Mouse (Mus musculus) C2C12 (cell line): Measurements from ENCODE around the gene Polh.

Experiments
- CEBPB ChIP-seq: IDR thresholded peaks from one replicate; pipeline ENCODE4 v1.6.1; 2011; ENCODE audit warnings: low read depth, mild to moderate bottlenecking, control low read depth, moderate library complexity
- CTCF ChIP-seq: IDR thresholded peaks from one replicate; pipeline ENCODE4 v1.5.1; 2011; ENCODE audit not compliant: control insufficient read depth, insufficient read depth, insufficient read length
- MAX ChIP-seq: IDR thresholded peaks from one replicate; pipeline ENCODE4 v1.6.1; 2011; ENCODE audit warnings: mild to moderate bottlenecking, control low read depth
- MYOG ChIP-seq: IDR thresholded peaks from one replicate; pipeline ENCODE4 v1.6.1; 2011; ENCODE audit not compliant: control insufficient read depth, insufficient read length; ENCODE audit errors: extremely low read depth
- USF1 ChIP-seq: IDR thresholded peaks from one replicate; pipeline ENCODE4 v1.6.1; 2011; ENCODE audit warnings: low read depth, mild to moderate bottlenecking, control low read depth, moderate library complexity

GRCm38 (mm10) chr17:46157131-46157530 is 45.3 kb downstream of the Polh start:
- TF ChIP-seq USF1 (no peak), CEBPB (no peak), CTCF (no peak), MYOG (no peak), MAX (no peak)
